Mouse (Mus musculus): ENCODE measurements around the gene Slc52a3. TPM values are rescaled to one million over a fixed set of nuclear protein-coding genes. Genes with fewer than 3 reads are reported as not detected.

The Slc52a3 gene
- polyA plus RNA-seq (2014; fragmentation: Nextera tagmentation; extraction: Ambion mirVana) = 1.0 and 1.4 TPM in 2 replicates

DNA sequence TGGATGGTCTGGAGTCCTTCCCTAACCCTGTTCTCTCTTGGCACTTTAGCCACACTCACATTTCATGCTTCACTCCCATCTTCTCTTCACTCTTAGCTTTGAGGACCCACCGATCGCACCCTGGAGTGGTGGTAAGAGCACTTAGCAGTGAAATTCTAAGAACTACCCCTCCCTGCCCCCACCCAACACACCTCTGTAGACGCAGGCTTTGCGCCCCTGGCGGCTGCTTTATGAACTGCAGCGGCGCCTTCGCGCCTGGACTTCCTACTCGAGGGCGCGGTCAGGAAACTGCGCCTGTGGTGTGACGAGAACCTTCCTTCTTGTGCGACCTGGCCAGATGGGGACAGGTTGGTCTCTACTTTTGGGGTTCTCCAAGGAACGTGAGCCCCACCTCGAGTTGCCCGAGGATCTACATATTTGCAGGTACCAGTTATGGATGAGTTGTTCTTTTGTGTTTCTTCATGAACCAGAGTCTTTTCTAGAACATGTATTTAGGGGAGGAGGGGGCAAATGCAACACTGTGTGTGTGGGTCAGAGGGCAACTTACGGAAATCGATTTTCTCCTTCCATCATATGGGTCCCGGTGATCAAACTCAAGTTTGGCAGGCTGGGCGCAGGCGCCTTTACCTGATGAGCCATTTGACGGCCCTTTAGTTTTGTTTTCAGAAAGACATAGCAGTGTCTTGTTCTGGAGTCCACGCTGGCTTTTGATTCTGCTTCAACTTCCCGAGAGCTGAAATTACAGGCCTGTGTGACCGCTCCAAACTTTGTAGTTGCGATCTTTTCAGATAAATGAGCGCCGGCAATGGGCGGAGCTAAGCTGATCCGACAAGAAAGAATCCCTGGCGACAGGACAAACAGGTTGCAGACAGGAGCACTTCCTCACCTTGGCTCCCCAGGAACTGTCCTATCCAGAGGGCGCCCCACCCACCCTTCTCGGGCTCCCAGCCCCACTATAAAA lies at the start of gene Slc52a3:
Gene Slc52a3, plus strand, starts transcription at position 283 of the 961 bp plus-strand sequence.
- no peak within 1 kb of the TSS for H3K4me3 ChIP-seq (ENCODE audit: low read depth, low read length)
- peak; percentile 92 for DNase-seq (ENCODE audit: low spot score)
- peaks cover 33% of the 10 kb centered on the region for H3K27me3 ChIP-seq (ENCODE audit: control insufficient read depth, insufficient read depth, low read length)
- ATAC-seq (replicated peaks; ENCODE audit: low FRiP score) = peak; percentile 58
- H3K36me3 ChIP-seq (ENCODE audit: control insufficient read depth, insufficient read depth, low read length) = no peaks in the 10 kb centered on the region
- H3K9ac ChIP-seq (ENCODE audit: low read length) = no peak within 1 kb of the TSS
- H3K9me3 ChIP-seq (ENCODE audit: control insufficient read depth, low read length) = no peaks in the 10 kb centered on the region
- WGBS = 7% methylated on average over 35 of the region's 35 CpGs
- H3K4me2 ChIP-seq (ENCODE audit: low read depth, low read length, severe bottlenecking) = 0 out of 2 replicates have a peak within 1 kb of the TSS, but pooled peaks have one; percentile 18
- H3K4me1 ChIP-seq (replicated peaks; ENCODE audit: control insufficient read depth, insufficient read depth, low read length) = peaks cover 5% of the 10 kb centered on the region; the same call in 1 of the 2 replicates
- no peak within 1 kb of the TSS for H3K27ac ChIP-seq (ENCODE audit: low read depth, low read length)

DNA sequence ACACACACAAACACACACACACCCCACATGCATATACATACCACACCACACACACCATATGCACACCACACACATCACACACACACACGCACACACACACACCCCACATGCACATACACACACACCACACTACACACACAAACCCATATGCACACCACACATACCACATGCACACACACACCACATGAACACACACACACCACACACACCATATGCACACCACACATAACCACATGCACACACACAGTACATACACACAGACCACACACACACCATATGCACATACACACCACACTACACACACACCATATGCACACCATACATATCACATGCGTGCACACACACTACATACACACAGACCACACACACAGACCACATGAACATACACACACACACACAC lies 48.7 kb upstream of the Slc52a3 start:
- no peaks in the 10 kb centered on the region for H3K4me1 ChIP-seq (replicated peaks; ENCODE audit: control insufficient read depth, insufficient read depth, low read length)
- H3K27me3 ChIP-seq (ENCODE audit: control insufficient read depth, insufficient read depth, low read length) = no peaks in the 10 kb centered on the region
- no peaks in the 10 kb centered on the region for H3K36me3 ChIP-seq (ENCODE audit: control insufficient read depth, insufficient read depth, low read length)
- H3K4me3 ChIP-seq (ENCODE audit: low read depth, low read length) = no peak overlapping the region
- DNase-seq (ENCODE audit: low spot score) (no peak), ATAC-seq (replicated peaks; ENCODE audit: low FRiP score) (0 out of 2 replicates have a peak, but pooled peaks have one; percentile 46)
- H3K27ac ChIP-seq (ENCODE audit: low read depth, low read length) = no peak overlapping the region
- WGBS = 98% methylated on average over 2 of the region's 2 CpGs
- H3K4me2 ChIP-seq (ENCODE audit: low read depth, low read length, severe bottlenecking) = no peak overlapping the region
- no peaks in the 10 kb centered on the region for H3K9me3 ChIP-seq (ENCODE audit: control insufficient read depth, low read length)
- H3K9ac ChIP-seq (ENCODE audit: low read length) = no peak overlapping the region

DNA sequence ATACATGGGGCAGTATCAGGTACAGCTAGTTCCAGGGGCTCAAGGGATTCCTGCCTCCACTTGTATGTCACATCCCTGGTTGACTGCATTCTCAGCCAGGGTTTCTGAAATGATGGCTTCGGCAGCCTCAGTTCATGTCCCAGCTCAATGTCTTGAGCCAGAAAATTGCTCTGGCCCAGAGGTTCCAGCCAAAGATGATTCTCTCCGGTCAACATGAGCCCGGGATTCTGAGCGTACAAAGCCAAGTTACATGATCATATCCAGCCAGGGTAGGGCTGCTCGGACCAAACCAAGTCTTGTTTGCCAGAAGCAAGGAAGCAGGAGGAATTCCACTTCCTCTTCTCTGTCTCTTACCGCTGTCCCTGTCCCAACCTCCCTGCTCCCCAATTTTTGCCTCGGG lies 48.0 kb upstream of the Slc52a3 start:
- H3K4me2 ChIP-seq (ENCODE audit: low read depth, low read length, severe bottlenecking) = no peak overlapping the region
- H3K27ac ChIP-seq (ENCODE audit: low read depth, low read length) = no peak overlapping the region
- H3K4me1 ChIP-seq (replicated peaks; ENCODE audit: control insufficient read depth, insufficient read depth, low read length) = no peaks in the 10 kb centered on the region
- H3K27me3 ChIP-seq (ENCODE audit: control insufficient read depth, insufficient read depth, low read length) = no peaks in the 10 kb centered on the region
- no peak for DNase-seq (ENCODE audit: low spot score)
- no peaks in the 10 kb centered on the region for H3K9me3 ChIP-seq (ENCODE audit: control insufficient read depth, low read length)
- no peak for ATAC-seq (replicated peaks; ENCODE audit: low FRiP score)
- no peak overlapping the region for H3K9ac ChIP-seq (ENCODE audit: low read length)
- H3K36me3 ChIP-seq (ENCODE audit: control insufficient read depth, insufficient read depth, low read length) = no peaks in the 10 kb centered on the region
- WGBS = 88% methylated on average over 7 of the region's 7 CpGs
- H3K4me3 ChIP-seq (ENCODE audit: low read depth, low read length) = no peak overlapping the region

DNA sequence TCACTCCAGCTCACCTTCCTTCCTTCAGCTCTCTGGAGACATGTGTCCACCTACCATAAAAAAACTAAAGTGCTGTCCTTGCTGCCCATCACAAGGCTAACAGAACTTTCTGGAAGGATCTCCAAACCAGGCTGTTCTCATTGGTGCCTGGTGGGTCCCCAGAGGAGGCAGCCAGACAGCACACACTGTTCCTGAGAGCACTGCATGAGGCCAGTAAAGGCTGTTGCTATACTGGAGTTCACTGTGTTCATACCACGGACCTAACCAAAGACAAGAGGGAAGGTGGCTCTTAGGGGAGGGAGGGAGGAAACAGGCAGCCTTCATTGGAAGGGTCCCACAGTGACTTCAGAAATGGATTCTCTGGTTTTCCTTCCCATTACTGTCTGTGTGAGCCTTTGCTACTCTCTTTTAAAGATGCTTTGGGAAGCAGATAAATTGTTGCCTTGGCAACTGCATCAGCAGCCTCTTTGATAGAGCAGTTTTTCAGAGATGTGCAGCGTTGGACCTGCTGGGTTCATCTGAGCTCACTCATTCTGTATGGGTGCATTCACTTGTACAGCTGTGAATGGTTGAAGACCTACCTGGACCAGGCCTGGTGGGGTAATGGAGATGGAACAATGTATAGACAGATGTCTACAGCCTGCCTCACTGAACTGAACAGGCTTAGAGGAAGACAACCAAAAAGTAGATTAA lies 47.1 kb upstream of the Slc52a3 start:
- Histone ChIP-seq H3K9ac (ENCODE audit: low read length) (no peak overlapping the region), H3K4me3 (ENCODE audit: low read depth, low read length) (no peak overlapping the region), H3K27me3 (ENCODE audit: control insufficient read depth, insufficient read depth, low read length) (no peaks in the 10 kb centered on the region), H3K9me3 (ENCODE audit: control insufficient read depth, low read length) (no peaks in the 10 kb centered on the region), H3K4me1 (replicated peaks; ENCODE audit: control insufficient read depth, insufficient read depth, low read length) (no peaks in the 10 kb centered on the region), H3K36me3 (ENCODE audit: control insufficient read depth, insufficient read depth, low read length) (no peaks in the 10 kb centered on the region), H3K4me2 (ENCODE audit: low read depth, low read length, severe bottlenecking) (no peak overlapping the region), H3K27ac (ENCODE audit: low read depth, low read length) (no peak overlapping the region)
- ATAC-seq (replicated peaks; ENCODE audit: low FRiP score) = no peak
- WGBS = 73% methylated on average over 2 of the region's 2 CpGs
- DNase-seq (ENCODE audit: low spot score) = no peak

DNA sequence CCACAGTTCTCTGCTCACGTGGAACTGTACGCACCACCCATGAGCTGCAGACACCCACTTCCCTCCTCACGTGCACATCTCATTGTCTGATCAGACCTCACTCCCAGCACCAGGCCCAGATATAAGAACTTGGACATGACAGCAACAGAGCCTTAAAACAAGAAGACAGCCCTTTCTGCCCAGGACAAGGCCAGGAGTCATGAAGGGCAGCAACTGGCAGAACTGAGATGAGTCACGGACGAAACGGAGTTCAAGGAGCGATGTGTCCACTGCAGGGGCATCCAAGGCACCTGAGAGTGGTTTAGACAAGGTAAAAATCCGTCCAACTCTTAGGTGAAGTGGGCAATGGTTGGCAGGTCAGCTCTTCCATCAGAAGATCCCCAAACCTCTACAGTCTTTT lies 42.6 kb upstream of the Slc52a3 start:
- H3K4me3 ChIP-seq (ENCODE audit: low read depth, low read length) = no peak overlapping the region
- H3K4me1 ChIP-seq (replicated peaks; ENCODE audit: control insufficient read depth, insufficient read depth, low read length) = no peaks in the 10 kb centered on the region
- no peaks in the 10 kb centered on the region for H3K9me3 ChIP-seq (ENCODE audit: control insufficient read depth, low read length)
- DNase-seq (ENCODE audit: low spot score) (no peak), ATAC-seq (replicated peaks; ENCODE audit: low FRiP score) (no peak)
- 90% methylated on average over 8 of the region's 8 CpGs for WGBS
- no peak overlapping the region for H3K9ac ChIP-seq (ENCODE audit: low read length)
- no peaks in the 10 kb centered on the region for H3K27me3 ChIP-seq (ENCODE audit: control insufficient read depth, insufficient read depth, low read length)
- no peak overlapping the region for H3K4me2 ChIP-seq (ENCODE audit: low read depth, low read length, severe bottlenecking)
- no peak overlapping the region for H3K27ac ChIP-seq (ENCODE audit: low read depth, low read length)
- no peaks in the 10 kb centered on the region for H3K36me3 ChIP-seq (ENCODE audit: control insufficient read depth, insufficient read depth, low read length)

DNA sequence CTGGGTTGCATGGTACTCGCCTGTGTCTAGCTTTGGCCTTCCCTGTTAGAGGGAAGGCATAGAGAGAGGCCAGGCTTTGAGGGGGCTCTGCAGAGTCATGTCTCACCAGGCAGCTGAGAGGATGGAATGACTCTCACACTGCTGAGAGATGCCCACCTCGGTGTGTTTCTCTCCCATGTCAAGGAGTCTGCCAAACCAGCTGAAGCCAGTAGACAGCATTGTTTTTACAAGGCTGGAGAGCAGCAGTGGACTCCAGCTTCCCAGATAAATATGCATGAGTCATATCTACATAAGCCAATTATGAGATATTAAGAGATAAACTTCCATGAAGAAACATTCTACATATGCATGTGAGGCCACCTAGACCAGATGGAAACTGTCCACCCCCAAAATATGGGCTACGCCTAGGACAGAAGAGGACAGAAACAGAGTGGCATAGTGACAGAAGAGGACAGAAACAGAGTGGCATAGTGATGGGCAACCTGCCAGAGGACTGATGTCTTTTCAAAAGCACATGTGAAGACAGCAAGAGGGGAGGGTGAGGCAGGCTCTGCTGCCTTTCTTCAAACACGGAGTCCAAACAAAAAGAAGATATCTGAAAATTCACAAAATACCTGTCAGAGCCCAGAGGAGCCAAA lies 39.7 kb upstream of the Slc52a3 start:
- no peak overlapping the region for H3K27ac ChIP-seq (ENCODE audit: low read depth, low read length)
- ATAC-seq (replicated peaks; ENCODE audit: low FRiP score) (no peak), DNase-seq (ENCODE audit: low spot score) (no peak)
- H3K9me3 ChIP-seq (ENCODE audit: control insufficient read depth, low read length) = no peaks in the 10 kb centered on the region
- no peaks in the 10 kb centered on the region for H3K36me3 ChIP-seq (ENCODE audit: control insufficient read depth, insufficient read depth, low read length)
- WGBS = 85% methylated on average over 4 of the region's 4 CpGs
- no peak overlapping the region for H3K4me3 ChIP-seq (ENCODE audit: low read depth, low read length)
- no peak overlapping the region for H3K9ac ChIP-seq (ENCODE audit: low read length)
- H3K4me2 ChIP-seq (ENCODE audit: low read depth, low read length, severe bottlenecking) = no peak overlapping the region
- H3K4me1 ChIP-seq (replicated peaks; ENCODE audit: control insufficient read depth, insufficient read depth, low read length) = peaks cover 2% of the 10 kb centered on the region; the same call in 1 of the 2 replicates
- no peaks in the 10 kb centered on the region for H3K27me3 ChIP-seq (ENCODE audit: control insufficient read depth, insufficient read depth, low read length)

DNA sequence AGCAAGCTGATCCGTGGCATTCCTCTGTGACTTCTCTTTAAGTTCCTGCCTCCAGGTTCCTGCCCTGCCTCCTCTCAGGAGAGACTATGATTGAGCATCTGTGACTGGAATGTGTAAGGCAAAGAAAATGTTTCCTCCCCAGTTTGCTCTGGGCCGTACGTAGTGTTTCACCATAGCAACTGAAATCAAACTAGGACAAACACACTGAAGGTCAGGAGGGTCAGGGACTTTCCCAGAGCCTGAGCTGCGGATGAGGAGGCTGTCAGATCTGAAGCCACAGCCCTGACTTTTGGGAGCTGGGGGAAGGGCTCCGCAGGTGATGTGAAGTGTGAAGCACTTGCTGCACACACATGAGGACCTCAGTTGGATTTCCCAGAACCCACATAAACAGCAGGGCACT lies 37.0 kb upstream of the Slc52a3 start:
- WGBS = 41% methylated on average over 5 of the region's 5 CpGs
- peaks cover 9% of the 10 kb centered on the region for H3K4me1 ChIP-seq (replicated peaks; ENCODE audit: control insufficient read depth, insufficient read depth, low read length)

More for the DNA sequence above, 37.0 kb upstream of the Slc52a3 start:
- no peaks in the 10 kb centered on the region for H3K9me3 ChIP-seq (ENCODE audit: control insufficient read depth, low read length)
- DNase-seq (ENCODE audit: low spot score) = no peak
- H3K27me3 ChIP-seq (ENCODE audit: control insufficient read depth, insufficient read depth, low read length) = no peaks in the 10 kb centered on the region
- no peak overlapping the region for H3K9ac ChIP-seq (ENCODE audit: low read length)
- H3K4me3 ChIP-seq (ENCODE audit: low read depth, low read length) = no peak overlapping the region
- no peak overlapping the region for H3K27ac ChIP-seq (ENCODE audit: low read depth, low read length)
- no peak overlapping the region for H3K4me2 ChIP-seq (ENCODE audit: low read depth, low read length, severe bottlenecking)
- ATAC-seq (replicated peaks; ENCODE audit: low FRiP score) = no peak
- H3K36me3 ChIP-seq (ENCODE audit: control insufficient read depth, insufficient read depth, low read length) = no peaks in the 10 kb centered on the region
